Mouse (Mus musculus) neural tube, embryonic 13.5 days (tissue): ENCODE measurements around the gene Tmc1. TPM values are rescaled to one million over a fixed set of nuclear protein-coding genes. Genes with fewer than 3 reads are reported as not detected.
A peak's percentile ranks its signal among the peaks of the same experiment; 100 is the strongest.

Experiments
- ATAC-seq: fragments of 200-750 bp; cut with Nextera tagmentation; 2 replicates; pipeline ENCODE4 v1.8.0; 2017; ENCODE audit warnings: low read depth, mild to moderate bottlenecking, moderate TSS enrichment, moderate library complexity
- H3K27ac ChIP-seq: fragments of 300-500 bp; sonication (generic); replicated peaks from 2 replicates; pipeline ENCODE4 v1.5.1; 2015; ENCODE audit warnings: moderate library complexity, mild to moderate bottlenecking, inconsistent platforms
- H3K27me3 ChIP-seq: fragments of 300-500 bp; sonication (generic); 2 replicates; pipeline ENCODE4 v1.6.1; 2015; ENCODE audit warnings: mild to moderate bottlenecking, inconsistent platforms
- H3K36me3 ChIP-seq: fragments of 300-500 bp; sonication (generic); 2 replicates; pipeline ENCODE4 v1.6.1; 2015; ENCODE audit warnings: mild to moderate bottlenecking, inconsistent platforms
- H3K4me1 ChIP-seq: fragments of 300-500 bp; sonication (generic); replicated peaks from 2 replicates; pipeline ENCODE4 v1.6.1; 2015; ENCODE audit warnings: inconsistent platforms
- H3K4me2 ChIP-seq: fragments of 300-500 bp; sonication (generic); 2 replicates; pipeline ENCODE4 v1.6.1; 2015; ENCODE audit warnings: inconsistent platforms, mild to moderate bottlenecking, moderate library complexity
- H3K4me3 ChIP-seq: fragments of 300-500 bp; sonication (generic); 2 replicates; pipeline ENCODE4 v1.5.1; 2015; ENCODE audit warnings: mild to moderate bottlenecking, inconsistent platforms
- H3K9ac ChIP-seq: fragments of 300-500 bp; sonication (generic); 2 replicates; pipeline ENCODE4 v1.6.1; 2015; ENCODE audit warnings: moderate library complexity, mild to moderate bottlenecking, inconsistent platforms
- H3K9me3 ChIP-seq: fragments of 300-500 bp; sonication (generic); 2 replicates; pipeline ENCODE4 v1.6.1; 2016; ENCODE audit warnings: inconsistent platforms
- WGBS: fragments of 180-500 bp; shearing (Covaris S2); methylation state at CpG from one replicate; pipeline ENCODE4 v1.1.7; 2015; 5-methylcytosine and 5-hydroxymethylcytosine counted together
- polyA plus RNA-seq: library from polyadenylated mRNA; unstranded; fragments of >200 nt; fragmentation: Nextera tagmentation; extraction: Ambion mirVana; gene quantifications from 2 replicates; pipeline ENCODE4 v1.2.1, GENCODE M21; 2015

Tmc1 gene
- polyA plus RNA-seq = 0.21 and 0.28 TPM in 2 replicates

DNA sequence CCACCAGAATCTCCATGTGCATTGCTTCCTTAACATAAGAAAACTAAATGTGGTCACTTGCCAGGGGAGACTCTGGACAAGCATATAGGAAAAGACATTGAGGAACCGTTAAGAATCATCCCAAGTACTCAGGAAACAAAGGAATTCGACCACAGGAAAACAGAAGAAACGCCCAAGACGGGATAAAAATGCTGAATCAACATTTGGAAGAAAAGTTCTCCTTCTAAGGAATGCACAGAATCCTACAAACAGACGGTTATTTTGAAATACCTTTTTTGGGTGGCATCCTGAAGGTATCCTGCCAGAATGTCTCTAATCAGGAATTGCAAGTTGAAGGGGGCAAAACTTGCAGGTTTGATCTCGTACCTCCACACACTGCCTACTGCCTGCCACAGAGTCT lies at the start of gene Tmc1:
Gene Tmc1 (minus strand): TSS at position 329 of the 400 bp plus-strand sequence.
- 90% methylated on average over 6 of the region's 6 CpGs for WGBS

DNA sequence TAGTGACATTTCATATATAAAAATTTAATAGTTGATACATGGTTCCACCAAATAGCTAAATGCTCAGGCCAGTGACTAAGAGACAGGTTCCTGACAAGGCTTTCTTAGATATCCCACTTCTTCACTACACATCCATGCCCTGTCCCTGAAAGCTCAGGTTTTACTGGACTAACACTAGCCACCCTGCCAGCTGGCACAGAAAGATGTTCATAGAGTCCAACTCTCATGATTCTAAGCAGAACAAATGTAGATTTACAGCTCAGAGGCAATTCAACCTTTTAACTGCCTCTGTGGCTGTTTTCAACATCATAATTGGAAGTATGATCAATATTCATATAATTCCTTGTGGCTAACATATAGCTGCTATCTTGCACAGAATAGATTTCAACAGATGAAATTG lies 47.5 kb upstream of the Tmc1 start:
- H3K4me1 ChIP-seq = no peaks in the 10 kb centered on the region
- ATAC-seq = no peak
- 0 out of 2 replicates have a peak, but pooled peaks cover 3% of the 10 kb centered on the region for H3K9me3 ChIP-seq
- no peak overlapping the region for H3K4me2 ChIP-seq
- H3K27ac ChIP-seq = no peak overlapping the region
- no peak overlapping the region for H3K4me3 ChIP-seq
- no peaks in the 10 kb centered on the region for H3K36me3 ChIP-seq
- no peak overlapping the region for H3K9ac ChIP-seq
- no peaks in the 10 kb centered on the region for H3K27me3 ChIP-seq

More for the DNA sequence above, at the start of gene Tmc1:
- no peaks in the 10 kb centered on the region for H3K4me1 ChIP-seq
- no peaks in the 10 kb centered on the region for H3K27me3 ChIP-seq
- no peak within 1 kb of the TSS for H3K4me3 ChIP-seq
- no peak within 1 kb of the TSS for H3K27ac ChIP-seq
- H3K36me3 ChIP-seq = no peaks in the 10 kb centered on the region
- ATAC-seq = no peak
- H3K9ac ChIP-seq = no peak within 1 kb of the TSS
- no peak within 1 kb of the TSS for H3K4me2 ChIP-seq
- peaks cover 11% of the 10 kb centered on the region; the same call in 1 of the 2 replicates for H3K9me3 ChIP-seq

DNA sequence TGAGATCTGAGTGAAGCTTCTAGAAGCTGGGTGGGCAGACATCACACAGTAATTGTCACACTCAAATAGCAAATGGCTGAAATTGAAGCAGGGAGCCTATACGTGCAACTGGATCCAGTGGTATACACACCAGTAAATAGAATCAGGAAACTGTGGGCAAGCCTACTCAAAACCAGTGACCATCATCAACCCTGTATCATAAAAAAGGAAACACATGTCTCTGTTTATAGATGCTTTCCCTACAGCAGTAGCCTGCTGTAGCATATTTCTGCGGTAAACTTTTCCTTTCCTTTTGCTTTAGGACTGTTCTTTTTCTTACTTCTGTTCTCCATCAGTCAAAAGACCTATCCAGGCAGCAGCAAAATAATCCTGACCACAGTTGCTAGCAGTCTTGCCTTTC lies 25.2 kb upstream of the Tmc1 start:
- H3K27ac ChIP-seq = no peak overlapping the region
- no peak overlapping the region for H3K4me3 ChIP-seq
- H3K4me1 ChIP-seq = 0 out of 2 replicates have a peak, but pooled peaks cover 6% of the 10 kb centered on the region
- no peak overlapping the region for H3K4me2 ChIP-seq
- 91% methylated on average over 2 of the region's 2 CpGs for WGBS
- no peaks in the 10 kb centered on the region for H3K27me3 ChIP-seq
- no peaks in the 10 kb centered on the region for H3K9me3 ChIP-seq
- no peak for ATAC-seq
- H3K9ac ChIP-seq = no peak overlapping the region
- no peaks in the 10 kb centered on the region for H3K36me3 ChIP-seq

DNA sequence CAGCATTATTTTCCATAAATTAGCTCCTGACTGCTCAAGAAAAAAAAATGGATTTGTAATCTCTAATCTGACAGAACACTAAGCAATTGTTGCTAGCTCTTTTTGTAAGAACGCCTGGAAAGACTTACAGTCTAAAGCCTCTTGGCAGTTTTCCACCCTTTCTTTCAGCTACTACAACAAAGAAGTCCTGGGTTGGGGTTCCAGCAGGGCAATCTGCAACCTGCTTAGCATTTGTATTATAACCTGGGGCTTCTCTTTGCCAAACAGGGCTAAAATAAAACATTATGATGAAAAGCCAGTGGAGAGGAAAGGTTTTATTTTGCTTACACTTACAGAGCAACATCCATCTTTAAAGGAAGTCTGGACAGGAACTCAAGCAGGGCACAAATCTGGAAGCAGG lies 24.1 kb upstream of the Tmc1 start:
- H3K9ac ChIP-seq = no peak overlapping the region
- no peak for ATAC-seq
- H3K4me1 ChIP-seq = 0 out of 2 replicates have a peak, but pooled peaks cover 6% of the 10 kb centered on the region
- no peak overlapping the region for H3K4me3 ChIP-seq
- H3K27me3 ChIP-seq = no peaks in the 10 kb centered on the region
- H3K9me3 ChIP-seq = no peaks in the 10 kb centered on the region
- no peak overlapping the region; the same call in 1 of the 2 replicates for H3K27ac ChIP-seq
- WGBS = 10% methylated on average over 1 of the region's 1 CpGs
- H3K36me3 ChIP-seq = no peaks in the 10 kb centered on the region
- H3K4me2 ChIP-seq = no peak overlapping the region

DNA sequence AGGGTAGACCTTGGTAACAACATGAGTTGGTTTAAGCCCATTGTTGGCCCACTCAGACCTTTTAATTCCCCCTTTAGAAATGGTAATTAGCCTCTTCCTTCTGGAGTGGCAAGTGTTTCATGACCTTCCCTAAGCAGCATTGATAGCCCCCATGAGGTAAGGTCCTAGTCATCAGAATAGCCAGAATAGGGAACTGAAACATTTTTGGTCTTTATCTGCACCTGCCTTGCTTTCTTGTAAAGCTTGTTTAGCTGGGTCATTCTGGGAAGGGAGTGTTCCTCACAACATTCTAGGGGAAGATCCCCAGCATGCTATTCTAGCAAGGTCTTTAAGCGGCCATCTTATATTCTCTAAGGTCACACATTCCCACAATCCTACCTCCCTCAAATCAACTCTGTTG lies 17.9 kb upstream of the Tmc1 start:
- Histone ChIP-seq H3K9me3 (no peaks in the 10 kb centered on the region), H3K4me2 (no peak overlapping the region), H3K27ac (no peak overlapping the region), H3K27me3 (no peaks in the 10 kb centered on the region), H3K4me3 (no peak overlapping the region), H3K36me3 (no peaks in the 10 kb centered on the region), H3K9ac (no peak overlapping the region), H3K4me1 (no peaks in the 10 kb centered on the region)
- 97% methylated on average over 1 of the region's 1 CpGs for WGBS
- ATAC-seq = no peak

DNA sequence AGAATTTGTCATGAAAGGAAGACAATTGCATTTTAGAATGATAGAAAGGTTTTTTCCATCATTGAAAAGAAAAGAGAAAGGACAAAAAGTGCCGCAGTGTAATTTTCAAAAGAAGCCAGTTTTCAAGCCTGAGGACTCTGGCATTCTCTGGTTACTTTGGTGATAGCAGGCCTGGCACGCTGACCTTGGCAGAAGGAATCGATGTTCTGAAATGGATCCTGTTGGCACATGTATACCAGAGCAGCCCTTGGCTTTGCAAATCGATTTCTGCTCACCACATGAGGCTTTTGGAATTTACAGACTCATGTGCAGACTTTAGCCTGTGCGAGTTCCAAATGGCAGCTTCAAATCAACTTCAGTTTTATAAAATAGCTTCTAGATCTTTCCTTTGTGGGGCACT lies 813 bp upstream of the Tmc1 start:
- no peak overlapping the region for H3K9ac ChIP-seq
- H3K27me3 ChIP-seq = no peaks in the 10 kb centered on the region
- H3K9me3 ChIP-seq = peaks cover 11% of the 10 kb centered on the region; the same call in 1 of the 2 replicates
- H3K4me3 ChIP-seq = no peak overlapping the region
- WGBS = 89% methylated on average over 5 of the region's 5 CpGs
- H3K27ac ChIP-seq = no peak overlapping the region
- no peak for ATAC-seq
- H3K4me1 ChIP-seq = no peaks in the 10 kb centered on the region
- no peaks in the 10 kb centered on the region for H3K36me3 ChIP-seq
- no peak overlapping the region for H3K4me2 ChIP-seq

DNA sequence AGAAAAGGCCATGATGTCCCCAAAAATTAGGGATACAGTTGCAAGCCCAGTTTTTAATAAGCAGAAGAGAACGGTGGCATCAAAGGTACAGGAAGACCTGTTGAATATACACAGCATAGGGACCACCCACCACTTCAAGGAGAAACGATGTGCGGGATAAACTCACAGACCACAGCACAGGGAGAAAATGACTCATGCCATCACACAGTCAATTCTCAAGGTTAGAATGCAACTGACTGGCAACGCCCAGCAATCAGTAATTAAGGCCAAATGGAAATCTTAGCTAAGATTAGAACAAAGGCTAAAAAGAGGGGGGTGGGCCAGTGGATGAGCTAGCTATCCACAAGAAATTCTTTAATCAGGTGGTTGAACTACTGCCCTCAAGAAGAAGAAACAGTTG lies 9.6 kb downstream of the Tmc1 start:
- 67% methylated on average over 4 of the region's 4 CpGs for WGBS

DNA sequence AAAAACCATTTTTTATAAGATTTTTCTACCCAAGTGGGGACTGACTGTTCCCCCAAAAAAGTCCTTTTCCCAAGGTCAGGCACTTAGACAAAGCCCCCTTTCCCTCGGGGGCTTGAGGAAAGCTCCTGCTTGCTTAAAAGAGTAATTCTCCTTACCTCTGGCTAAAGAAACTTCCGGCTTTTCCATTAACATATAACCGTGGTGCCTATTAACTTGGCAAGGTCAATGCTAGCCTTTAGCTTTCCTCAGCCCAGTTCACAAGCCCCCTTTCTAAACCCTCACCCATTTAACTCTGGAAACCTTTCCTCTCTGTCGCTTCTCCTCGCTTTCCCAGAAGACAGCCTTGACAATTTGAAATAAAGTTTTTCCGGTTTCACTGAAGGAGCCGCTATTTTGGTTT lies 29.7 kb downstream of the Tmc1 start:
- ATAC-seq = no peak
- 48% methylated on average over 7 of the region's 7 CpGs for WGBS
- Histone ChIP-seq H3K27ac (peak overlapping the region; percentile 81), H3K9ac (no peak overlapping the region), H3K4me1 (peaks cover 19% of the 10 kb centered on the region), H3K4me2 (peak overlapping the region; percentile 43), H3K27me3 (no peaks in the 10 kb centered on the region), H3K9me3 (no peaks in the 10 kb centered on the region), H3K36me3 (no peaks in the 10 kb centered on the region), H3K4me3 (no peak overlapping the region)

More for the DNA sequence above, 9.6 kb downstream of the Tmc1 start:
- ATAC-seq = no peak
- no peak overlapping the region for H3K9ac ChIP-seq
- H3K27me3 ChIP-seq = no peaks in the 10 kb centered on the region
- H3K9me3 ChIP-seq = no peaks in the 10 kb centered on the region
- H3K4me2 ChIP-seq = no peak overlapping the region
- H3K4me3 ChIP-seq = no peak overlapping the region
- no peak overlapping the region for H3K27ac ChIP-seq
- H3K36me3 ChIP-seq = no peaks in the 10 kb centered on the region
- H3K4me1 ChIP-seq = no peaks in the 10 kb centered on the region

DNA sequence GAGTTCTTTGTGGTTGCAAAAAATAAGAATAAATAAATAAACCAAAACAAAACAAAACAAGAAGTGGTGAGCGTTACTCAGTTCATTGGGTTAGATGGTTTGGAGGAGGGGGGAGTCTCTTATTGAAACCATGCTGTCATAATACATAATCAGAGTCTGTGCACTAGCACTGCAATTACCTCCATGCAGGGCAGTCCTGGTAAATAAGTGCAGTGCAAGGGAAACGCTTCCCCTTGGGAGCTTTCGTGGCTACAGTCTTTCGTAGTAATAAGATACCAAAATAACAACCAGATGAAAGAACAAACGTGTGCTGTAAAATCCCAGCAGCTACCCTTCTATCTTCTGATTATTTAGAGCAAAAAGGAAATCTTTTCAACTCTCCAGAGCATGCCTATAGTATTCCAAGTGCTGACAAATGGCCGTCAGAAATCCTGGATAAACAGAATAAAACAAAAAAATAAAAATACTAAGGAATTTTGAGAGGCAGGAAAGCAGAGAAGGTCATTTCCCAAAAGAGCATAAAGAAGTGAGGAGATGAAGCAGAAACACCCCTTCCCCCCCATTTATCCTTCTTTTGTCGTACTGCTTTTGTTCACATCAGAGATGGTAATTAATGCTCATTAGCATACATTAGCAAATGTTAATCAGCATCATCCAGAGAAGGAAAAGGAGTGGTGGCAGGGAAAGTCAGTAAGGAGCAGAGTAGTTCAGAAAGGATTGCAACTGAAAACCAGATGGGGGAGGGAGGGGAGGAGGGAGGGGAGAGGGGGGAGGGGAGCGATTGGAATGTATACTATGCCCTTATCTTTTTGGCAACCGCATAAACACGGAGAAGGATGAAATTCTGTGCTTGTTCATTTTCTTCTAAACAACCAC lies 30.4 kb downstream of the Tmc1 start:
- peak; percentile 95 for ATAC-seq
- Histone ChIP-seq H3K27ac (peak overlapping the region; percentile 81), H3K9ac (0 out of 2 replicates have a peak overlapping the region, but pooled peaks have one; percentile 31), H3K27me3 (no peaks in the 10 kb centered on the region), H3K4me2 (peak overlapping the region; percentile 43), H3K4me1 (peaks cover 19% of the 10 kb centered on the region), H3K9me3 (no peaks in the 10 kb centered on the region), H3K36me3 (no peaks in the 10 kb centered on the region), H3K4me3 (peak overlapping the region; percentile 18)
- WGBS = 5% methylated on average over 10 of the region's 10 CpGs

DNA sequence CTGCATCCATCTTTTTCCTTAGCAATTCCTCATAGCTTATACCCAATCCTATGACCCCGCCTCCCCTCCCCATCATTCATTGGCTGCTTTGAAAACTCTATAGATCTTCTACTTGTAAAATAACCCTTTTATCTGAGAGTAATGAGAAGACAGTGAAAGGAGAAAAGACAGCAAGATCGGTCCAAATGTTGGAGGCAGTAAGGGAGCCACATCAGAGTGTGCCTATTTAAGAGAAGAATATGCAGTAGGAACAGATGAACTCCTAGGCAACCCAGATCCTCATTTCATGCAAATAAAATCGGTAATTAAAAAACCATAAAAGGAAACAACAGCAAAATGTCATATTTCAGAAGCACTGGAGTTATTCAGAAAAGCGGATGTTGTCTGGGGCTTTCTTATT lies 35.8 kb downstream of the Tmc1 start:
- Histone ChIP-seq H3K27me3 (no peaks in the 10 kb centered on the region), H3K4me2 (no peak overlapping the region), H3K36me3 (no peaks in the 10 kb centered on the region), H3K9me3 (no peaks in the 10 kb centered on the region), H3K27ac (no peak overlapping the region), H3K4me3 (no peak overlapping the region), H3K4me1 (peaks cover under 1% of the 10 kb centered on the region; the same call in 1 of the 2 replicates), H3K9ac (no peak overlapping the region)
- WGBS = 83% methylated on average over 4 of the region's 4 CpGs
- ATAC-seq = no peak

DNA sequence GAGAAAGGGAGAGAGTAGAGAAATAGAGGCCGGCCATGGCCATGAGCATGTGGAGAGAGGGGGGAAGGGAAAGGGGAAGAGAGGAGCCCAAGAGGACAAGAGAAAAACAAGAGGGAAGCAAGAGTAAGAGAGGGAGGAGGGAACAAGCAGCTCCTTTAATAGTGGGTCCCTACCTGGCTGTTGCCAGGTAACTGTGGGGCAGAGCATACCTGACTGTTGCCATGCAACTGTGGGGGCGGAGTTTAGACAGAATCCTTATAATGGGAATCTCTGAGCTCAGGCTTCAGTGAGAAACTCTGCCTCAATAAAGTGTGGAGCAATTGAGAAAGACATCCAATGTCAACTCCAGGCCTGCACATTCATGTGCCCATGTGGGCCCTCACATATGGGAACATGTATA lies 38.9 kb downstream of the Tmc1 start:
- WGBS = 84% methylated on average over 2 of the region's 2 CpGs
- ATAC-seq = no peak
- H3K4me1 ChIP-seq = no peaks in the 10 kb centered on the region
- H3K27ac ChIP-seq = no peak overlapping the region
- H3K4me2 ChIP-seq = no peak overlapping the region
- H3K4me3 ChIP-seq = no peak overlapping the region
- H3K36me3 ChIP-seq = no peaks in the 10 kb centered on the region
- H3K9me3 ChIP-seq = no peaks in the 10 kb centered on the region
- no peaks in the 10 kb centered on the region for H3K27me3 ChIP-seq
- no peak overlapping the region for H3K9ac ChIP-seq

DNA sequence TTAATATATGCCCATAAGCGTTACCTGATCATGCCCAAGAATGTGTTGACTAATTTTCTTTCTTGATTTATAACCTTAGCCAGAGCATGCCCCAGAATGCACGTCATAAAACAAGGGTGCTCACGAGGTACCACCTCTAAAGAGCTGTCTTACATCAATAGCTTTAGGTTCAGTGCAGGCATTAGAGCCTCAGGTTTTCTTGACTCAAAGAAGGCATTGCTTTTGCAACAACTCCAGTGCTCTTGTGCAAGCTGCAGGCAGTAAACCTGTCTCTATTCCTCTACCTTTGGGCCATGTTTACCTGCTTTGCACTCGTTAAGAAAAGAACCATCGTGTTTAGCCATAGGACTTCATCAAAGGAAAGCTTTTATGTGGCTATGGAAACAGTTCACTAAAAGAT lies 43.6 kb downstream of the Tmc1 start:
- no peaks in the 10 kb centered on the region for H3K27me3 ChIP-seq
- no peak overlapping the region for H3K27ac ChIP-seq
- H3K9me3 ChIP-seq = no peaks in the 10 kb centered on the region
- no peaks in the 10 kb centered on the region for H3K4me1 ChIP-seq
- no peak for ATAC-seq
- no peak overlapping the region for H3K4me3 ChIP-seq
- H3K36me3 ChIP-seq = no peaks in the 10 kb centered on the region
- H3K4me2 ChIP-seq = no peak overlapping the region
- WGBS = 75% methylated on average over 5 of the region's 5 CpGs
- no peak overlapping the region for H3K9ac ChIP-seq
